Mouse (Mus musculus): ENCODE measurements around the gene D430041D05Rik. TPM values are rescaled to one million over a fixed set of nuclear protein-coding genes. Genes with fewer than 3 reads are reported as not detected.
A peak's percentile ranks its signal among the peaks of the same experiment; 100 is the strongest.

D430041D05Rik gene
- polyA plus RNA-seq, 1 experiment from 2014 or later, result 1.2 TPM

DNA sequence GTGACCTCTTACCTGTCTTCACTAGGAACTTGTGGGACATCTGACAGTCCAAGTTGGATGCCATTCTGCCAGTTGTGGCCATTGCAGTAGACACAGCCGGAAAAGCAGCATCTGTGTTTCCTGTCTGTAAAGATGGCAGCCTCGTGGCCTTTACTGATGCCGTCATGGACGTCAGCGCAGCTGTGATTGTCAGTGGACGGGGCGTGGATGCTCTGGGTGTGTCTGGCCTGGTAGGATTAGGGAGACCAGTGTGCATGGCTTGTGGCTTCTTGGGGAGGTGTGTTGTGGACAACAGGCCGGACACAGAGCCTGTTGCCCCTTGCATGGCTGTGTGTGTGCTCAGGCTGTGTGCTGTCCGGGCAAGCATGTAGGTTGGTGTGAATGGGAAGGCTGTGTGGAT is 155.9 kb downstream of the D430041D05Rik start:
- Histone ChIP-seq H3K27ac (no peak overlapping the region), H3K4me1 (0 out of 2 replicates have a peak, but pooled peaks cover 5% of the 10 kb centered on the region), H3K4me2 (replicated peaks) (no peak overlapping the region), H3K4me3 (no peak overlapping the region), H3K9ac (no peak overlapping the region), H3K27me3 (no peaks in the 10 kb centered on the region), H3K36me3 (no peaks in the 10 kb centered on the region), H3K9me3 (no peaks in the 10 kb centered on the region)
- no peak for ATAC-seq (ENCODE audit: insufficient number of reproducible peaks, insufficient read depth, low FRiP score, low TSS enrichment)
- WGBS, result 86% methylated on average over 9 of the region's 9 CpGs

DNA sequence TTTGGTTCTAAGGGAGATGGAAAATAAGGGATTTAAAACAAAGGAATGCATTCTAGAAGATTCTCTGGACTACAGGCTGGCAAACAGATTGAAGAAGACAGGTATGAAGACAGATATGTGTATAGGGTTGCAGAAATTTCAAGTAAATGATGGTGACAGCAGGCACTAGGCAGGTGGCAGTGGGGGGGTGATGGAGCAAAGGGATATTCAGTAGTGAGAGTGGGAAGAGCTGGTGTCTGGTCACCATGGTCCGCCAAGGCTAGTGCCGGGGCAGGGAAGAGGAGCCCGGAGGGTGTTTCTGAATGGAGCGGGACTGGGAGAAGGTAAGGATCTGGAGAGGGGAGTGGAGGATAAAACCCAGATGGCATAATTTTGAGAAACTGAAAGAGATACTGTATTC is 157.5 kb downstream of the D430041D05Rik start:
- no peak overlapping the region for H3K4me3 ChIP-seq
- ATAC-seq (ENCODE audit: insufficient number of reproducible peaks, insufficient read depth, low FRiP score, low TSS enrichment), result no peak
- 0 out of 2 replicates have a peak, but pooled peaks cover 5% of the 10 kb centered on the region for H3K4me1 ChIP-seq
- no peaks in the 10 kb centered on the region for H3K27me3 ChIP-seq
- no peak overlapping the region for H3K4me2 ChIP-seq (replicated peaks)
- no peaks in the 10 kb centered on the region for H3K9me3 ChIP-seq
- H3K36me3 ChIP-seq, result no peaks in the 10 kb centered on the region
- H3K27ac ChIP-seq, result no peak overlapping the region
- H3K9ac ChIP-seq, result no peak overlapping the region
- 85% methylated on average over 4 of the region's 4 CpGs for WGBS

DNA sequence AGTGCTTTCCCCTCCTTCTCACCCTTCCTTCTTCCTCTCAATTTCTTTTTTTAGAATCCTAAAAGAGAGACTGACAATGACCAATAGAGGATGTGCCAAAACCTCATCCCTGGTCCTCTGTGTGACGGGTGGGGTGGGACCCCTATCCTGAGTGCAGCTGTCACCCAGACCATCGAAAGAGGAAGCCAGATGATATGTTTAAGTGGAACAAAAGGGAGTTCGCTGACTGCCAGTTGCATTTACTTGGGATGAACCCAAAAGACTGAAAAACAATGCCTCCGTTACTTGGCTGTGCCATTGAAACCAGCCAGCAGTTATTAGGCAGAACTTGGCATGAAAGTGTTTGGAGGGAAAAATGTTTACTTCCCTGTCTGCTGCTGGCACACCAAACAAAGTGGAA is 159.2 kb downstream of the D430041D05Rik start:
- ATAC-seq (ENCODE audit: insufficient number of reproducible peaks, insufficient read depth, low FRiP score, low TSS enrichment), result no peak
- H3K36me3 ChIP-seq, result no peaks in the 10 kb centered on the region
- no peaks in the 10 kb centered on the region for H3K27me3 ChIP-seq
- H3K4me3 ChIP-seq, result no peak overlapping the region
- H3K9me3 ChIP-seq, result no peaks in the 10 kb centered on the region
- 0 out of 2 replicates have a peak, but pooled peaks cover 5% of the 10 kb centered on the region for H3K4me1 ChIP-seq
- no peak overlapping the region for H3K9ac ChIP-seq
- H3K4me2 ChIP-seq (replicated peaks), result no peak overlapping the region
- no peak overlapping the region for H3K27ac ChIP-seq
- 59% methylated on average over 4 of the region's 4 CpGs for WGBS

DNA sequence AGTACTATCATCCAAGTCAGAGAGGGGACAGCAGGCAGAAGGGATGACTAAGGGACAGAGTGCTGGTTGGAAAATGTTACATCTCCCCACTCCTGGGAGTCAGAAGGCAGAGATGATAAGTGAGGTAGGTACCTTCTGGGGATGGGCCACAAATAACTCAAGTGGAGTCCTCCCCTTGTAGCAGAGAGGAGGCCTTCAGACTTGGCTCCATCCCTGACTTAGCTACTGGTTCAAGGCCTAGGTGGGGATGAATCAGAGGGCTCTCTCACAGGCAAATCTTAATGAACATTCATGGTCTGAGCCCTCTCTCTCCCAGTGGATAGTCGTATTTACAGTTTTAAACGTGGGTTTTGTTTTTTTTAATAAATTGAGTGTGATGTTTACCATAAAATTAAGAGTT is 161.0 kb downstream of the D430041D05Rik start:
- no peak for ATAC-seq (ENCODE audit: insufficient number of reproducible peaks, insufficient read depth, low FRiP score, low TSS enrichment)
- no peak overlapping the region for H3K9ac ChIP-seq
- H3K4me2 ChIP-seq (replicated peaks), result no peak overlapping the region
- H3K27ac ChIP-seq, result no peak overlapping the region
- WGBS, result 81% methylated on average over 2 of the region's 2 CpGs
- no peaks in the 10 kb centered on the region for H3K36me3 ChIP-seq
- H3K4me3 ChIP-seq, result no peak overlapping the region
- no peaks in the 10 kb centered on the region for H3K9me3 ChIP-seq
- no peaks in the 10 kb centered on the region for H3K27me3 ChIP-seq
- 0 out of 2 replicates have a peak, but pooled peaks cover 5% of the 10 kb centered on the region for H3K4me1 ChIP-seq

DNA sequence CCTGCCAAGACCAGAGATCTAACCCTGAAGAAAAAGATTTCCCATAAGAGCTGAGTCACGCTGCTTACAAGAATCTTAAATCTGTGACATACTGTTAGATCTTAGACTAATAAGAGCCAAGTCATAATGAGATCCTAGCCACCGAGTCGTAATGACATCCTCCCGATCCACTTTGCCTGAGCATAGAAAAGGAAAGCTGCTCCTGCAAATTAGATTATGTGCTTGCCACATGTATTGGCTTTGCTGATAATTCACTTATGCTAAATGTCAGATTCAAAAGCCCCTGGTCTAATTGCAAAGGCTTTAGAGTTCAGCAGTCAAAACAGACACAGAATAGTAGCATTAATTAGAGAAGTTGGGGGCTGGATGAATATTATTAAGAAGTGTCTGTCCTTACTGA is 164.0 kb downstream of the D430041D05Rik start:
- Histone ChIP-seq H3K4me2 (replicated peaks) (no peak overlapping the region), H3K9me3 (no peaks in the 10 kb centered on the region), H3K27ac (no peak overlapping the region), H3K4me3 (no peak overlapping the region), H3K36me3 (no peaks in the 10 kb centered on the region), H3K4me1 (no peaks in the 10 kb centered on the region), H3K9ac (no peak overlapping the region), H3K27me3 (no peaks in the 10 kb centered on the region)
- no peak for ATAC-seq (ENCODE audit: insufficient number of reproducible peaks, insufficient read depth, low FRiP score, low TSS enrichment)
- WGBS, result 61% methylated on average over 4 of the region's 4 CpGs

DNA sequence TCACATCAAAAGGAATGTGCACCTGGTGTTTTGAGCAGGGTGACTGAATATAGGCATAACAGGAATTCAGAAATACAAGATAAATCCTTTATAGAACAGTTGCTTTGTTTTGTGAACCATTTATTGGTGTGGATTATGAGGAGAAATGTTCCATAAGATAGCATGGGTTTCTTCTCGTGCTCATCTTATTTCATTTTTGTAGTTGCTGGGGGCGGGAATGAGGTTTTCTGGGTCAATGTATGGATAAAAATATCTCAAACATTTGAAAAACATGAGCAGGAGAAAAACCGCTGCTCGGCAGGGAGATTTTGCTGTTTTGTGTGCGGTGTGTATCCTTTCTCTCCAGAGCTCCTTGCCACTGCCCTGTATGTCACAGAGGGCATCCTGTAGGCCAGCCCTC is 168.8 kb downstream of the D430041D05Rik start:
- Histone ChIP-seq H3K27me3 (no peaks in the 10 kb centered on the region), H3K36me3 (no peaks in the 10 kb centered on the region), H3K4me3 (no peak overlapping the region), H3K4me1 (no peaks in the 10 kb centered on the region), H3K27ac (no peak overlapping the region), H3K4me2 (replicated peaks) (no peak overlapping the region), H3K9ac (no peak overlapping the region), H3K9me3 (no peaks in the 10 kb centered on the region)
- 63% methylated on average over 5 of the region's 5 CpGs for WGBS
- no peak for ATAC-seq (ENCODE audit: insufficient number of reproducible peaks, insufficient read depth, low FRiP score, low TSS enrichment)

DNA sequence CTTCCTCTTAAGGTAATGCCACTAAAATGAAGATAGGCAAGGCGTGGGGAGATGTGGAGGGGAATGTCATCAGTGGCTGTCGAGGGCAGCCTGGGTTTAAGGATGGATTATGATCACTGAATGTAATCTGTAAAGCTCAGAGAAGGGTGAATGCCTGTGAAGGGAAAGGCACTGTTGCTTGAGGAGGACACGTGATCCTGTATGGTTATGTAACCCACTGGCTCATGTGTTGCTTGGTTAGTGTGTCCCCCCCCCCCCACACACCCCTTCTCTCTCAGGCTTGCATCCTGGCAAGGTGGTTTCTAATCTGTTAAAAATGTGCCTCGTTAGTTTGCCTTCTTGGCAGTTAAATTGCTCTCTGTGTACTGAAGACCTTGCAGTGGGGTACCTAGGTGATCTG is 173.7 kb downstream of the D430041D05Rik start:
- no peak overlapping the region for H3K27ac ChIP-seq
- no peak overlapping the region for H3K4me2 ChIP-seq (replicated peaks)
- no peak for ATAC-seq (ENCODE audit: insufficient number of reproducible peaks, insufficient read depth, low FRiP score, low TSS enrichment)
- H3K4me3 ChIP-seq, result no peak overlapping the region
- H3K9me3 ChIP-seq, result no peaks in the 10 kb centered on the region
- no peaks in the 10 kb centered on the region for H3K27me3 ChIP-seq
- 63% methylated on average over 4 of the region's 4 CpGs for WGBS
- H3K9ac ChIP-seq, result no peak overlapping the region
- H3K36me3 ChIP-seq, result no peaks in the 10 kb centered on the region
- no peaks in the 10 kb centered on the region for H3K4me1 ChIP-seq

DNA sequence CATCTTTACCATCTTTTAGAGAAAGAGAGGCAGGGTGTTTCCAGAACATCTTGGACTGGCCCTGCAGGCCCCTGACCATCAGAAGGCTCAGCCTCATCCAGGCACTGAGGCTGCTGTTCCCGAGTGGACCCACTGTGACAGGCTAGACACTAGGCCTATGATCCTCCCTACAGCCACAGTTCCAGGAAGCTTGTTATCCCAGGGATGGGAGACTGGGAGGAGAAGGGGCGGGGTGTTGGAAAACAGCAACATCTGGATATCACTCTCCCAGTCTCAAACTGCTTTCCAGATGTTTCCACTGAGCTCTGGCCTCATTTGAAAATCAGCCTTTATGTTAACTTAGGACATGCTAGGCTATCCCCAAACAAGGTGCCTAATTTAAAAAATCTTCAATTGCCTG is 180.4 kb downstream of the D430041D05Rik start:
- Histone ChIP-seq H3K4me3 (no peak overlapping the region), H3K9me3 (no peaks in the 10 kb centered on the region), H3K4me1 (no peaks in the 10 kb centered on the region), H3K27ac (peak overlapping the region; percentile 46; the same call in 1 of the 2 replicates), H3K27me3 (no peaks in the 10 kb centered on the region), H3K36me3 (no peaks in the 10 kb centered on the region), H3K9ac (no peak overlapping the region), H3K4me2 (replicated peaks) (no peak overlapping the region)
- ATAC-seq (ENCODE audit: insufficient number of reproducible peaks, insufficient read depth, low FRiP score, low TSS enrichment), result no peak
- WGBS, result 37% methylated on average over 2 of the region's 2 CpGs

DNA sequence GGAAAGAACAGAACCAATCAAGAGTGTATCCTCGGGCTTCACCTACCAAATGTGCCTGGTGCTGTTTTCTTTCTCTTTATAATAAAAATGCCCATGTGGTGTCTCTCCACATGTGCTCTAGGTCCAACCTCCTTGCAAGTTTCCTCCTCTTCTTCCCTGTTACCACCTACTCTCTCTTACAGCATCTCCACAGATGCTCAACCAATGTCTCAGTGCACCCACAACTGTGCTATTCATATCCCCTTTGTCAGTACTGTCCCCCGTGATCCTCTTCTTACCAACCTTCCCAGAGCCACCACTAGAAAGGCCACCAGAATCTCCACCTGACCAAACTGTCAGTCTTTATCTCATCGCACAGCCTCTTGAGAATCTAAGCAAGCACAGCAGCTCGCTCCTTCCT is 184.8 kb downstream of the D430041D05Rik start:
- Histone ChIP-seq H3K4me1 (peaks cover 4% of the 10 kb centered on the region; the same call in 1 of the 2 replicates), H3K27me3 (no peaks in the 10 kb centered on the region), H3K9ac (no peak overlapping the region), H3K27ac (no peak overlapping the region), H3K9me3 (no peaks in the 10 kb centered on the region), H3K36me3 (no peaks in the 10 kb centered on the region), H3K4me2 (replicated peaks) (no peak overlapping the region), H3K4me3 (no peak overlapping the region)
- 86% methylated on average over 4 of the region's 4 CpGs for WGBS
- ATAC-seq (ENCODE audit: insufficient number of reproducible peaks, insufficient read depth, low FRiP score, low TSS enrichment), result no peak

DNA sequence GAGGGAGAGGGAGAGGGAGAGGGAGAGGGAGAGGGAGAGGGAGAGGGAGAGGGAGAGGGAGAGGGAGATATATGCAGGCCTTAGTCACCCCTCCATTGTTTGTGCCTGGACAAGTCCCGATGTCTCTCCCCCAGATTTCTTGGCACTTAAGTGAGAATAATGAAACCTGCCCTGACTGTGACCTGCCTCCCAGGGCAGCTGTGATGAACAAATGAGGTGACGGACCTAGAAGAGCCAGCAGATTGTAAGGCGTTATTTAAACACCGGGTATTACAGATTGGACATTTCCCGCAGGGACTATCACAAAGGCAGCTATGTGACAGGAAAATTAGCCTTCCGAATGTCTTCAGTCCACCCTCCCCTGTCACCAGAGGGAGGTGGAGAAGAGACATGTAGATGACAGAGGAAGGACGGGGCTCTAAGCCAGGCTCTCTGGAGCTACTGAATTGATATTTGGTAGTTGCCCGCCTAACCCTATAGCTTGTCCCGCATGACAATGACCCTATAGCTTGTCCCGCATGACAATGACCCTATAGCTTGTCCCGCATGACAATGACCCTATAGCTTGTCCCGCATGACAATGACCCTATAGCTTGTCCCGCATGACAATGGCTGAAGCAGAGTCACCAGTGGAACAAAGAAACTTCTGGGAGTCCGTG is 191.0 kb downstream of the D430041D05Rik start:
- H3K4me3 ChIP-seq, result no peak overlapping the region
- no peak overlapping the region for H3K9ac ChIP-seq
- H3K27ac ChIP-seq, result no peak overlapping the region
- H3K4me1 ChIP-seq, result peaks cover 28% of the 10 kb centered on the region
- H3K9me3 ChIP-seq, result no peaks in the 10 kb centered on the region
- H3K36me3 ChIP-seq, result no peaks in the 10 kb centered on the region
- H3K4me2 ChIP-seq (replicated peaks), result no peak overlapping the region
- no peaks in the 10 kb centered on the region for H3K27me3 ChIP-seq
- WGBS, result 67% methylated on average over 14 of the region's 14 CpGs
- no peak for ATAC-seq (ENCODE audit: insufficient number of reproducible peaks, insufficient read depth, low FRiP score, low TSS enrichment)

DNA sequence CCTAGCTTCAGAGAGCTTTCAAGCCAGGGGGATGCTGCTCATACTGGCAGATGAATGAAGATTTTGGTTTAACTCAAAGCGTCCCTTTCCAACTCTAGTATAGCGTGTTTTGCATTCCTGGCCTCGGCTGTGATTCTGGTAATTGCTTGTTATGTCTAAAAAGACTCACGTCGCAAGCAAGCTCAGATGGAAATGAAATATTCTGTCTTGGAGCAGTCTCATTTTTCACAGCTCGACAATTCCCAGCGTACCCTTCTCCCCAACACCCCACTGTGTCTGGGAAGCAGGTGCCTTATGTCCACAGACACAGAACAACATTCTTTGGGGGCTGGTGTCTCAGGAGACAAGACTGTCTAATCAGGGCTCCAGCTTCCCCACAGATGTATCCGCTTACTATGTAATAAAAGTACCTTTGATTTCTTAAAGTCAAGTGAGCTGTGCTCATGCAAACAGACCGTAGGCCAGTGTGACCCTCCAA is 192.2 kb downstream of the D430041D05Rik start:
- peak; percentile 65; the same call in 1 of the 2 replicates for ATAC-seq (ENCODE audit: insufficient number of reproducible peaks, insufficient read depth, low FRiP score, low TSS enrichment)
- no peak overlapping the region for H3K4me3 ChIP-seq
- H3K36me3 ChIP-seq, result no peaks in the 10 kb centered on the region
- peaks cover 28% of the 10 kb centered on the region for H3K4me1 ChIP-seq
- H3K27ac ChIP-seq, result peak overlapping the region; percentile 78
- no peak overlapping the region for H3K9ac ChIP-seq
- no peak overlapping the region for H3K4me2 ChIP-seq (replicated peaks)
- 27% methylated on average over 9 of the region's 9 CpGs for WGBS
- no peaks in the 10 kb centered on the region for H3K9me3 ChIP-seq
- no peaks in the 10 kb centered on the region for H3K27me3 ChIP-seq

DNA sequence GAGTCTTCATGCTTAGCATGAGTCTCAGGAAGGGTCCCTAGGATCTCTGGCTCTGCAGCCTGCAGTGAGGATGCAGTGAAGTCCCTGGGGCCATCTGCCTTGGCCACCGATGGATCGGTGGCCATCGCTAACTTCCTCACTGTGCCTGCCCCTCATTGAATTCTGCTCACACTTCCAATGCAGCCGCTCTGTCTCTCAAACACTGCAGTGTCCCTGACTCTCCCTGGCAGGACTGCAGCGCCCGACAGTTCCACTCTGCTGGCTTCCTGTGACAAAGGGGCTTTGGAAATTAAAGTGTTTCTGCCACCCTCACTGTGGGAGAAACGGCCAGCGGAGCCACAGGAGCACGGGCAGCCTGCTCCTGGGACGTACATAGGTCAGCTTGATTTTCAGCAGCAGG is 192.7 kb downstream of the D430041D05Rik start:
- H3K4me1 ChIP-seq, result peaks cover 28% of the 10 kb centered on the region
- no peak for ATAC-seq (ENCODE audit: insufficient number of reproducible peaks, insufficient read depth, low FRiP score, low TSS enrichment)
- no peak overlapping the region for H3K4me2 ChIP-seq (replicated peaks)
- H3K36me3 ChIP-seq, result no peaks in the 10 kb centered on the region
- H3K27ac ChIP-seq, result peak overlapping the region; percentile 78
- H3K27me3 ChIP-seq, result no peaks in the 10 kb centered on the region
- H3K4me3 ChIP-seq, result no peak overlapping the region
- 52% methylated on average over 10 of the region's 10 CpGs for whole genome bisulfite sequencing
- H3K9me3 ChIP-seq, result no peaks in the 10 kb centered on the region
- no peak overlapping the region for H3K9ac ChIP-seq
